Mouse (Mus musculus) embryonic facial prominence, embryonic 14.5 days (tissue): ENCODE measurements around the gene Stk38l. TPM values are rescaled to one million over a fixed set of nuclear protein-coding genes. Genes with fewer than 3 reads are reported as not detected.
A peak's percentile ranks its signal among the peaks of the same experiment; 100 is the strongest.

Experiments used
- ATAC-seq: fragments of 200-750 bp; cut with Nextera tagmentation; 2 replicates; pipeline ENCODE4 v1.8.0; 2017; ENCODE audit warnings: low read depth, moderate number of reproducible peaks, moderate TSS enrichment
- DNase-seq: peaks from one replicate; pipeline ENCODE4 v3.0.0-alpha.2; 2015; ENCODE audit warnings: low spot score
- H3K27ac ChIP-seq: fragments of 300-500 bp; sonication (generic); replicated peaks from 2 replicates; pipeline ENCODE4 v1.5.1; 2014; ENCODE audit warnings: low read depth, mild to moderate bottlenecking, low read length, moderate library complexity
- H3K27me3 ChIP-seq: fragments of 300-500 bp; sonication (generic); replicated peaks from 2 replicates; pipeline ENCODE4 v1.6.1; 2014; ENCODE audit warnings: low read length; ENCODE audit not compliant: control insufficient read depth, insufficient read depth
- H3K36me3 ChIP-seq: fragments of 300-500 bp; sonication (generic); 2 replicates; pipeline ENCODE4 v1.6.1; 2014; ENCODE audit warnings: low read length, mixed read lengths; ENCODE audit not compliant: control insufficient read depth, insufficient read depth
- H3K4me1 ChIP-seq: fragments of 300-500 bp; sonication (generic); 2 replicates; pipeline ENCODE4 v1.6.1; 2014; ENCODE audit warnings: antibody characterized with exemption, low read length; ENCODE audit not compliant: control insufficient read depth, insufficient read depth
- H3K4me2 ChIP-seq: fragments of 300-500 bp; sonication (generic); 2 replicates; pipeline ENCODE4 v1.6.1; 2014; ENCODE audit warnings: low read depth, mild to moderate bottlenecking, low read length, moderate library complexity, mixed read lengths
- H3K4me3 ChIP-seq: fragments of 300-500 bp; sonication (generic); 2 replicates; pipeline ENCODE4 v1.5.1; 2014; ENCODE audit warnings: low read depth, mild to moderate bottlenecking, low read length
- H3K9ac ChIP-seq: fragments of 300-500 bp; sonication (generic); 2 replicates; pipeline ENCODE4 v1.6.1; 2014; ENCODE audit warnings: low read depth, mild to moderate bottlenecking, low read length, moderate library complexity, mixed read lengths
- H3K9me3 ChIP-seq: fragments of 300-500 bp; sonication (generic); 2 replicates; pipeline ENCODE4 v1.6.1; 2016; ENCODE audit warnings: low read length; ENCODE audit not compliant: control insufficient read depth
- WGBS: fragments of 180-500 bp; shearing (Covaris S2); extraction: QIAGEN DNeasy Blood & Tissue Kit; methylation state at CpG from one replicate; pipeline ENCODE4 v1.1.7; 2014; 5-methylcytosine and 5-hydroxymethylcytosine counted together
- polyA plus RNA-seq: library from polyadenylated mRNA; unstranded; fragments of >200 nt; fragmentation: Nextera tagmentation; extraction: Ambion mirVana; gene quantifications from 2 replicates; pipeline ENCODE4 v1.2.1, GENCODE M21; 2014

The Stk38l gene
- polyA plus RNA-seq, 1 experiment from 2014 or later = 18.5 TPM

- no peak overlapping the region for H3K4me2 ChIP-seq
- H3K27ac ChIP-seq = no peak overlapping the region
- H3K36me3 ChIP-seq = no peaks in the 10 kb centered on the region
- 81% methylated on average over 1 of the region's 1 CpGs for WGBS
- H3K9me3 ChIP-seq = no peaks in the 10 kb centered on the region
- no peaks in the 10 kb centered on the region for H3K27me3 ChIP-seq
- H3K4me3 ChIP-seq = no peak overlapping the region
- ATAC-seq (no peak), DNase-seq (no peak)
- H3K4me1 ChIP-seq = peaks cover 16% of the 10 kb centered on the region; the same call in 1 of the 2 replicates
- no peak overlapping the region for H3K9ac ChIP-seq
These were observed 20.4 kb downstream of the Stk38l start for GRCm38 (mm10) chr6:146745180-146745579.

GRCm38 (mm10) chr6:146746577-146746976, 21.8 kb downstream of the Stk38l start:
- H3K9ac ChIP-seq = no peak overlapping the region
- DNase-seq (no peak), ATAC-seq (no peak)
- peak overlapping the region; percentile 28 for H3K27ac ChIP-seq
- no peaks in the 10 kb centered on the region for H3K36me3 ChIP-seq
- H3K27me3 ChIP-seq = no peaks in the 10 kb centered on the region
- no peak overlapping the region for H3K4me3 ChIP-seq
- no peak overlapping the region for H3K4me2 ChIP-seq
- H3K9me3 ChIP-seq = no peaks in the 10 kb centered on the region
- peaks cover 18% of the 10 kb centered on the region for H3K4me1 ChIP-seq
- 59% methylated on average over 5 of the region's 5 CpGs for WGBS

GRCm38 (mm10) chr6:146747057-146747456, 22.3 kb downstream of the Stk38l start:
- H3K27ac ChIP-seq = peak overlapping the region; percentile 28; the same call in 1 of the 2 replicates
- H3K4me2 ChIP-seq = no peak overlapping the region
- no peaks in the 10 kb centered on the region for H3K9me3 ChIP-seq
- no peak overlapping the region for H3K9ac ChIP-seq
- H3K4me3 ChIP-seq = no peak overlapping the region
- ATAC-seq = no peak
- H3K36me3 ChIP-seq = no peaks in the 10 kb centered on the region
- no peak for DNase-seq
- no peaks in the 10 kb centered on the region for H3K27me3 ChIP-seq
- peaks cover 20% of the 10 kb centered on the region for H3K4me1 ChIP-seq

- Histone ChIP-seq H3K9me3 (no peaks in the 10 kb centered on the region), H3K4me2 (no peak overlapping the region), H3K36me3 (no peaks in the 10 kb centered on the region), H3K9ac (no peak overlapping the region), H3K4me3 (no peak overlapping the region), H3K27me3 (no peaks in the 10 kb centered on the region), H3K27ac (no peak overlapping the region), H3K4me1 (peaks cover 11% of the 10 kb centered on the region)
- ATAC-seq = no peak
- WGBS = 95% methylated on average over 1 of the region's 1 CpGs
- DNase-seq = no peak
These were observed 23.5 kb downstream of the Stk38l start for GRCm38 (mm10) chr6:146748271-146748670.

GRCm38 (mm10) chr6:146751671-146752070, 26.9 kb downstream of the Stk38l start:
- H3K36me3 ChIP-seq = no peaks in the 10 kb centered on the region
- no peak overlapping the region for H3K27ac ChIP-seq
- H3K27me3 ChIP-seq = no peaks in the 10 kb centered on the region
- no peak overlapping the region for H3K9ac ChIP-seq
- DNase-seq (peak; percentile 51), ATAC-seq (peak; percentile 59; the same call in 1 of the 2 replicates)
- H3K9me3 ChIP-seq = no peaks in the 10 kb centered on the region
- no peak overlapping the region for H3K4me3 ChIP-seq
- peaks cover 20% of the 10 kb centered on the region for H3K4me1 ChIP-seq
- 53% methylated on average over 1 of the region's 1 CpGs for WGBS
- H3K4me2 ChIP-seq = no peak overlapping the region

- DNase-seq = no peak
- WGBS = 76% methylated on average over 2 of the region's 2 CpGs
- H3K9me3 ChIP-seq = no peaks in the 10 kb centered on the region
- H3K4me1 ChIP-seq = peaks cover 20% of the 10 kb centered on the region
- no peak for ATAC-seq
- no peaks in the 10 kb centered on the region for H3K27me3 ChIP-seq
- no peak overlapping the region for H3K27ac ChIP-seq
- H3K36me3 ChIP-seq = no peaks in the 10 kb centered on the region
- H3K4me3 ChIP-seq = no peak overlapping the region
- H3K9ac ChIP-seq = no peak overlapping the region
- no peak overlapping the region for H3K4me2 ChIP-seq
These were observed 27.4 kb downstream of the Stk38l start for GRCm38 (mm10) chr6:146752178-146752577.

- Histone ChIP-seq H3K9me3 (no peaks in the 10 kb centered on the region), H3K36me3 (no peaks in the 10 kb centered on the region), H3K4me2 (no peak overlapping the region), H3K4me3 (no peak overlapping the region), H3K9ac (no peak overlapping the region), H3K27ac (no peak overlapping the region), H3K4me1 (peaks cover 20% of the 10 kb centered on the region), H3K27me3 (no peaks in the 10 kb centered on the region)
- DNase-seq (no peak), ATAC-seq (no peak)
- 48% methylated on average over 1 of the region's 1 CpGs for WGBS
These were observed 27.8 kb downstream of the Stk38l start for GRCm38 (mm10) chr6:146752612-146753011.

GRCm38 (mm10) chr6:146753560-146754160, 28.9 kb downstream of the Stk38l start:
- no peaks in the 10 kb centered on the region for H3K36me3 ChIP-seq
- peak overlapping the region; percentile 64 for H3K27ac ChIP-seq
- H3K4me2 ChIP-seq = no peak overlapping the region
- H3K4me1 ChIP-seq = peaks cover 20% of the 10 kb centered on the region
- DNase-seq (peak; percentile 60), ATAC-seq (peak; percentile 74; the same call in 1 of the 2 replicates)
- no peaks in the 10 kb centered on the region for H3K9me3 ChIP-seq
- no peak overlapping the region for H3K4me3 ChIP-seq
- H3K27me3 ChIP-seq = no peaks in the 10 kb centered on the region
- 27% methylated on average over 2 of the region's 2 CpGs for WGBS
- no peak overlapping the region for H3K9ac ChIP-seq

- Histone ChIP-seq H3K9me3 (no peaks in the 10 kb centered on the region), H3K4me3 (no peak overlapping the region), H3K4me2 (no peak overlapping the region), H3K9ac (no peak overlapping the region), H3K36me3 (no peaks in the 10 kb centered on the region), H3K27me3 (no peaks in the 10 kb centered on the region), H3K27ac (no peak overlapping the region), H3K4me1 (peaks cover 20% of the 10 kb centered on the region)
- no peak for ATAC-seq
- no peak for DNase-seq
- WGBS = 88% methylated on average over 2 of the region's 2 CpGs
These were observed 30.3 kb downstream of the Stk38l start for GRCm38 (mm10) chr6:146755136-146755535.
